Mouse (Mus musculus) bone marrow, adult 2 months (tissue): Measurements from ENCODE around the gene Spdef. TPM values are rescaled to one million over a fixed set of nuclear protein-coding genes. Genes with fewer than 3 reads are reported as not detected.

Source experiments
- H3K27ac ChIP-seq: fragments of 200-500 bp; 2 replicates; pipeline ENCODE4 v1.5.1; 2012; ENCODE audit warnings: low read depth, mild to moderate bottlenecking, control low read depth, inconsistent platforms, low read length; ENCODE audit not compliant: control insufficient read depth, poor library complexity, insufficient read depth
- H3K4me1 ChIP-seq: fragments of 200-500 bp; 2 replicates; pipeline ENCODE4 v1.6.1; 2011; ENCODE audit warnings: low read length; ENCODE audit not compliant: control insufficient read depth, insufficient read depth
- H3K4me3 ChIP-seq: fragments of 200-500 bp; replicated peaks from 2 replicates; pipeline ENCODE3; 2011; ENCODE audit warnings: mild to moderate bottlenecking, low read depth, low read length, control low read depth; ENCODE audit not compliant: control insufficient read depth
- CTCF ChIP-seq: fragments of 200-500 bp; IDR thresholded peaks from 2 replicates; pipeline ENCODE4 v1.5.1; 2011; ENCODE audit warnings: low read length, control low read depth; ENCODE audit not compliant: control insufficient read depth, insufficient read depth
- POLR2A ChIP-seq: fragments of 200-500 bp; IDR thresholded peaks from 2 replicates; pipeline ENCODE4 v1.6.1; 2011; ENCODE audit warnings: low read depth, mild to moderate bottlenecking, control low read depth, low read length, borderline replicate concordance; ENCODE audit not compliant: control insufficient read depth
- WGBS: fragments of 180-500 bp; shearing (Covaris S2); methylation state at CpG from one replicate; pipeline ENCODE4 v1.1.7; 2018; 5-methylcytosine and 5-hydroxymethylcytosine counted together
- polyA plus RNA-seq: library from polyadenylated mRNA; stranded (reverse); fragments of >200 nt; gene quantifications from 2 replicates; pipeline ENCODE4 v1.2.4, GENCODE M21; 2011; ENCODE audit warnings: low replicate concordance; ENCODE audit not compliant: missing spikeins, insufficient read depth, insufficient read length

Spdef gene
- polyA plus RNA-seq, 1 experiment: not detected

GRCm38 (mm10) chr17:27703961-27704621 is 24.7 kb downstream of the Spdef start:
- Histone ChIP-seq H3K27ac (no peak overlapping the region), H3K4me3 (no peak overlapping the region), H3K4me1 (no peaks in the 10 kb centered on the region)
- 52% methylated on average over 5 of the region's 5 CpGs for WGBS
- TF ChIP-seq CTCF (no peak), POLR2A (no peak)

DNA sequence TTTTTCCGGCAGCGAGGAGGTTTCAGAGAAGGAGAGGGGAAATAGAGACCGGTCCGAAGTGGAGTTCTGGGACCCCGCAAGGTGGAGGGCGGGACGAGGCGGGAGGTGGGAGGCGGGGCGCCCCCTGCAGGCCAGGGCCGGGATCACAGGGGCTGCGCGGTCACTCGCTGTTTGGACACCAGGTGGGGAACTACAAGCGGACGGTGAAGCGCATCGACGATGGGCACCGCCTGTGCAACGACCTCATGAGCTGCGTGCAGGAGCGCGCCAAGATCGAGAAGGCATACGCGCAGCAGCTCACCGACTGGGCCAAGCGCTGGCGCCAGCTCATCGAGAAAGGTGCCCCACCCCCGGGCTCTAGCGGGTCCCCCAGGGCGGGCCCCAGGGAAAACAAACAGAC is 26.2 kb downstream of the Spdef start:
- Histone ChIP-seq H3K4me1 (no peaks in the 10 kb centered on the region), H3K4me3 (no peak overlapping the region), H3K27ac (no peak overlapping the region)
- TF ChIP-seq CTCF (peak; percentile 61), POLR2A (0 out of 2 replicates have a peak, but pooled peaks have one; percentile 38)
- WGBS: 2% methylated on average over 34 of the region's 34 CpGs

DNA sequence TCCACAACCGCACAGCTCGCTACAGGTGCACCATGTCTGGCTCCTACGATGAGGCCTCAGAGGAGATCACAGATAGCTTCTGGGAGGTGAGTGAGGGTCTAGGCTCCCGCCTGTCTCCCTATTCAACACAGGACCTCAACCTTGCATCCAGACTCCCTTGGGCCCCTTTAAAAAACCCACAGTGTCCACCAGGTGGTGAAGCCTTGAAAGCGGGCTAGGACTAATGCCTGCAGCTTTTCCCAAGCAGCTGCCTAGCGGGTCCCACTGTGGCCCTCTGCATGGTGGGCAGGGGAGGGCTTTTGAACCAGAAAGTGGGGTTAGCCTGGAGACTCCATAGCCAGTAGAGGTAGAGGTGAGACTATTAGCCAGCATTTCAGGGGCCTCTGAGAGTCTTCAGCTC is 26.9 kb downstream of the Spdef start:
- H3K4me3 ChIP-seq: no peak overlapping the region
- TF ChIP-seq CTCF (no peak), POLR2A (no peak)
- H3K27ac ChIP-seq: no peak overlapping the region
- no peaks in the 10 kb centered on the region for H3K4me1 ChIP-seq
- 87% methylated on average over 6 of the region's 6 CpGs for WGBS

DNA sequence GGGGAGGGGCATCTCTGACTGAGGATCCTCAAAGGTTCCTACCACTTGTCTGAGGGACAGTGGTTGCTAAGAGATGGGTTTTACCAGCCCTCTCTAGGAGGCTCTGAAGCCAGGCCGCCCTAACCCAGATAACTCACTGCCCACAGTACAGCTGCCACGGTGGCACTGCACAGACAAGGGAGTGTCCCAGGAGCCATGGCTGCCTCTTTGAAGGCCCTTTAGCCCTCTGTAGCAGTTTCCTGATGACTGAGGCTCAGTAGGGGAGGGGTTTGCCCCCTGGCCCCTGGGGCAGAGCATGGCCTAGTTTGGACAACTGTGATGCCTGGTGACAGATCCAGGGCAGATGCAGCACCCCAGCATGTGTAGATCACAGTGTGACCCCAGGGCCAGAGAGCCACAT is 27.9 kb downstream of the Spdef start:
- WGBS: 79% methylated on average over 2 of the region's 2 CpGs
- no peaks in the 10 kb centered on the region for H3K4me1 ChIP-seq
- H3K27ac ChIP-seq: no peak overlapping the region
- TF ChIP-seq CTCF (no peak), POLR2A (no peak)
- H3K4me3 ChIP-seq: no peak overlapping the region

GRCm38 (mm10) chr17:27699641-27700244 is 29.0 kb downstream of the Spdef start:
- WGBS: 71% methylated on average over 17 of the region's 17 CpGs
- no peaks in the 10 kb centered on the region for H3K4me1 ChIP-seq
- no peak for TF ChIP-seq POLR2A
- no peak overlapping the region for H3K4me3 ChIP-seq
- no peak overlapping the region for H3K27ac ChIP-seq

DNA sequence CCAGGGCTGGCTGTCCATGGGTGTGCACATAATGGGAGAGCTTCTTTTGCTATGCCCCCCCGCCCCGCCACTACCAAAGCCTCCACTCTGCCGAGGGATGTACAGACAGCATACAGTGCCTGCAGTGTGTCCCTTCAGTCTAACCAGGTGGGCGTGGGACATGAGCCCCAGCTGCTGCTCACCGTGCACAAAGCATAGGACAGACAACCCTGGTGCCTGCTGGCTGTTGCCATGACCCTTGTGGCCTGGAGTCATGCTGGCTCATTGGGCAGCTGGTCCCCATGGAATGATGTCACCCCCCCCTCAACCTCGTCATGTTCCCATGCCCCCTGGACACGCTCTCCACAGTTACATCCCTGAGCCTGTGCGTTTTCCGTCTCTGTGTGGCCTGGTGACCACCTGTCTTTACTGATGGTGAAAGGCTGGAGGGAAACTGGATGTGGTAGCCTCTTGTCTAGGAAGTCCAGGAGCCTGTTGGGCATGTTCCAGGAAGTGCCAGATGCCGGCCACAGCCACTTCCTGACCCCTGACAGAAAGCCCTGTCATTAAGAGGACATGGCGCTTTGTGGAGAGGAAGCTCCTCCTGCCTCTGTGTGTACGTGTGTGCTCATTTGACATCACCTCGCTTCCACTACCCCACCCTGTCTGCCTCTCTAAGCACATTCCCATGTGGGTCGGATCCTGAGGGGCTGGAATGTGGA is 37.6 kb downstream of the Spdef start:
- 46% methylated on average over 14 of the region's 14 CpGs for WGBS
- Histone ChIP-seq H3K4me1 (no peaks in the 10 kb centered on the region), H3K27ac (no peak overlapping the region), H3K4me3 (no peak overlapping the region)
- TF ChIP-seq POLR2A (no peak), CTCF (no peak)

GRCm38 (mm10) chr17:27686395-27686794 is 42.4 kb downstream of the Spdef start:
- Histone ChIP-seq H3K4me3 (no peak overlapping the region), H3K27ac (no peak overlapping the region), H3K4me1 (no peaks in the 10 kb centered on the region)
- TF ChIP-seq POLR2A: no peak
- 17% methylated on average over 5 of the region's 5 CpGs for WGBS

DNA sequence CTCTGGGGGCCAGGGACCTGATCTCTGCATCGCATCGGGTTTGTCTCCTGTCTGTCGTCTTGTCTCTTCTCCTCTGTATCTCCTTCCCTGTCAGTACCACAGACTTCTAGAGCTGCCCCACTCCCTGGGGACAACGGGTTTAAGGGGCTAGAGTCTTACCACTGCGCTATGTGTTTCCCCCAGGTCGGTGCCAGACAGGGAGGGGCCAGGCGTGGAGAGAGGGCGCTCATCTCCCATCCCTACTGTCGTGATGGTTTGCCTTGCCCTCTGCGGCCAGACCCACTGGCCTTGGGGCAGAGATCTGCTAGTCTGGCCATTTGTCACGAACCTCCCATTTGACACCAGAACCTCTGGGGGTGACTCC is 43.2 kb downstream of the Spdef start:
- TF ChIP-seq CTCF (no peak), POLR2A (no peak)
- WGBS: 4% methylated on average over 11 of the region's 11 CpGs
- Histone ChIP-seq H3K4me3 (no peak overlapping the region), H3K27ac (no peak overlapping the region), H3K4me1 (no peaks in the 10 kb centered on the region)
